Mouse (Mus musculus) myocyte (in vitro differentiated cells): Measurements from ENCODE around the gene Slc6a4. TPM values are rescaled to one million over a fixed set of nuclear protein-coding genes. Genes with fewer than 3 reads are reported as not detected.

Source experiments
- H3K27me3 ChIP-seq: one replicate; pipeline ENCODE4 v1.6.1; 2011; ENCODE audit not compliant: control insufficient read depth, insufficient read depth, insufficient read length
- H3K36me3 ChIP-seq: one replicate; pipeline ENCODE4 v1.6.1; 2011; ENCODE audit not compliant: control insufficient read depth, insufficient read depth
- H3K4me2 ChIP-seq: one replicate; pipeline ENCODE4 v1.6.1; 2011; ENCODE audit warnings: low read depth, control low read depth
- H3K4me3 ChIP-seq: one replicate; pipeline ENCODE4 v1.5.1; 2011; ENCODE audit warnings: mild to moderate bottlenecking, control low read depth, moderate library complexity
- H3K79me2 ChIP-seq: one replicate; pipeline ENCODE4 v1.6.1; 2011; ENCODE audit not compliant: control insufficient read depth, insufficient read depth
- H3ac ChIP-seq: one replicate; pipeline ENCODE4 v1.6.1; 2011; ENCODE audit not compliant: control insufficient read depth, insufficient read length
- CEBPB ChIP-seq: IDR thresholded peaks from 2 replicates; pipeline ENCODE4 v1.6.1; 2011; ENCODE audit warnings: mild to moderate bottlenecking, moderate library complexity; ENCODE audit not compliant: poor library complexity, insufficient read depth, severe bottlenecking
- E2F4 ChIP-seq: IDR thresholded peaks from one replicate; pipeline ENCODE4 v1.6.1; 2011; ENCODE audit warnings: mild to moderate bottlenecking, control low read depth, moderate library complexity; ENCODE audit not compliant: insufficient read depth
- MAX ChIP-seq: IDR thresholded peaks from one replicate; pipeline ENCODE4 v1.6.1; 2011; ENCODE audit warnings: low read depth, mild to moderate bottlenecking, control low read depth
- MYOD1 ChIP-seq, 3 experiments: IDR thresholded peaks; one replicate each; pipeline ENCODE4 v1.6.1; 2011; ENCODE audit warnings: control low read depth in 2 of 3, low read depth in 2 of 3, mild to moderate bottlenecking in 2 of 3, moderate library complexity in 1 of 3; ENCODE audit not compliant: insufficient read length in 2 of 3, control insufficient read depth in 1 of 3
- MYOG ChIP-seq, 3 experiments: IDR thresholded peaks; one replicate each; pipeline ENCODE4 v1.6.1; 2011; ENCODE audit warnings: control low read depth in 2 of 3, low read depth in 2 of 3, mild to moderate bottlenecking in 2 of 3; ENCODE audit not compliant: insufficient read length in 2 of 3, control insufficient read depth in 1 of 3, insufficient read depth in 1 of 3
- POLR2A ChIP-seq: IDR thresholded peaks from one replicate; pipeline ENCODE4 v1.6.1; 2011; ENCODE audit warnings: low read depth, mild to moderate bottlenecking, control low read depth, moderate library complexity; ENCODE audit not compliant: insufficient read length
- POLR2AphosphoS2 ChIP-seq: IDR thresholded peaks from one replicate; pipeline ENCODE4 v1.6.1; 2011; ENCODE audit warnings: low read depth, control low read depth; ENCODE audit not compliant: insufficient read length
- REST ChIP-seq: IDR thresholded peaks from one replicate; pipeline ENCODE4 v1.6.1; 2011; ENCODE audit warnings: mild to moderate bottlenecking, control low read depth, moderate library complexity; ENCODE audit not compliant: insufficient read depth, insufficient read length
- SRF ChIP-seq: IDR thresholded peaks from one replicate; pipeline ENCODE4 v1.6.1; 2011; ENCODE audit warnings: low read depth; ENCODE audit not compliant: control insufficient read depth, insufficient read length
- TCF12 ChIP-seq: IDR thresholded peaks from one replicate; pipeline ENCODE4 v1.6.1; 2011; ENCODE audit warnings: mild to moderate bottlenecking, control low read depth; ENCODE audit not compliant: poor library complexity, insufficient read depth, severe bottlenecking
- TCF3 ChIP-seq: IDR thresholded peaks from one replicate; pipeline ENCODE4 v1.6.1; 2011; ENCODE audit warnings: low read depth, control low read depth; ENCODE audit not compliant: insufficient read length
- USF1 ChIP-seq: IDR thresholded peaks from one replicate; pipeline ENCODE4 v1.6.1; 2011; ENCODE audit warnings: low read depth, mild to moderate bottlenecking, control low read depth, moderate library complexity
- polyA plus RNA-seq: library from polyadenylated mRNA; unstranded; fragments of >200 nt; fragmentation: generic; extraction: Trizol; gene quantifications from one replicate; pipeline ENCODE4 v1.2.1, GENCODE M21; 2012; ENCODE audit warnings: missing spikeins

Slc6a4 gene
- polyA plus RNA-seq, 1 experiment, result not detected

GRCm38 (mm10) chr11:77010762-77011475, 12.5 kb downstream of the Slc6a4 start:
- Histone ChIP-seq H3K4me2 (no peak overlapping the region), H3ac (no peak overlapping the region), H3K27me3 (no peaks in the 10 kb centered on the region), H3K79me2 (no peaks in the 10 kb centered on the region), H3K36me3 (no peaks in the 10 kb centered on the region), H3K4me3 (no peak overlapping the region)
- no peak for TF ChIP-seq MAX
- no peak for TF ChIP-seq TCF3
- no peak for TF ChIP-seq POLR2AphosphoS2
- no peak for TF ChIP-seq MYOD1 (IDR thresholded peaks at IDR 0.05; ENCODE audit: control insufficient read depth in 1 of 3, insufficient read length in 2 of 3, low read depth in 2 of 3)
- no peak for TF ChIP-seq USF1
- TF ChIP-seq CEBPB, result no peak
- no peak for TF ChIP-seq E2F4
- no peak for TF ChIP-seq SRF

GRCm38 (mm10) chr11:77018046-77018445, 19.6 kb downstream of the Slc6a4 start:
- no peak for TF ChIP-seq USF1
- no peak for TF ChIP-seq MAX
- no peak for TF ChIP-seq SRF
- TF ChIP-seq MYOD1 (IDR thresholded peaks at IDR 0.05; ENCODE audit: control insufficient read depth in 1 of 3, insufficient read length in 2 of 3, low read depth in 2 of 3), result no peak
- no peak for TF ChIP-seq E2F4
- TF ChIP-seq TCF12, result no peak
- no peak for TF ChIP-seq REST
- no peak for TF ChIP-seq TCF3
- no peak for TF ChIP-seq CEBPB
- TF ChIP-seq MYOG (IDR thresholded peaks at IDR 0.05; ENCODE audit: control insufficient read depth in 1 of 3, insufficient read depth in 1 of 3, insufficient read length in 2 of 3, low read depth in 2 of 3), result no peak
- no peak for TF ChIP-seq POLR2A
- H3K79me2 ChIP-seq, result no peaks in the 10 kb centered on the region

GRCm38 (mm10) chr11:77019539-77019938, 21.1 kb downstream of the Slc6a4 start:
- Histone ChIP-seq H3K36me3 (no peaks in the 10 kb centered on the region), H3ac (no peak overlapping the region), H3K79me2 (no peaks in the 10 kb centered on the region), H3K4me2 (no peak overlapping the region), H3K27me3 (peaks cover 6% of the 10 kb centered on the region), H3K4me3 (no peak overlapping the region)
- TF ChIP-seq MYOD1 (IDR thresholded peaks at IDR 0.05; ENCODE audit: control insufficient read depth in 1 of 3, insufficient read length in 2 of 3, low read depth in 2 of 3) (no peak), REST (no peak), MYOG (IDR thresholded peaks at IDR 0.05; ENCODE audit: control insufficient read depth in 1 of 3, insufficient read depth in 1 of 3, insufficient read length in 2 of 3, low read depth in 2 of 3) (no peak), TCF3 (no peak), POLR2A (no peak)

More at GRCm38 (mm10) chr11:77018046-77018445, 19.6 kb downstream of the Slc6a4 start:
- H3K4me3 ChIP-seq, result no peak overlapping the region
- H3K4me2 ChIP-seq, result no peak overlapping the region
- H3ac ChIP-seq, result no peak overlapping the region
- H3K36me3 ChIP-seq, result no peaks in the 10 kb centered on the region
- H3K27me3 ChIP-seq, result peaks cover 6% of the 10 kb centered on the region

- no peak overlapping the region for H3K4me3 ChIP-seq
- TF ChIP-seq TCF12 (no peak), SRF (no peak), USF1 (no peak), MYOG (IDR thresholded peaks at IDR 0.05; ENCODE audit: control insufficient read depth in 1 of 3, insufficient read depth in 1 of 3, insufficient read length in 2 of 3, low read depth in 2 of 3) (no peak), POLR2AphosphoS2 (no peak), POLR2A (no peak), MAX (no peak), E2F4 (no peak), MYOD1 (IDR thresholded peaks at IDR 0.05; ENCODE audit: control insufficient read depth in 1 of 3, insufficient read length in 2 of 3, low read depth in 2 of 3) (no peak), TCF3 (no peak), REST (no peak), CEBPB (no peak)
- no peak overlapping the region for H3ac ChIP-seq
These were observed 23.5 kb downstream of the Slc6a4 start for GRCm38 (mm10) chr11:77021749-77022396.

GRCm38 (mm10) chr11:77026559-77026958, 28.2 kb downstream of the Slc6a4 start:
- no peaks in the 10 kb centered on the region for H3K36me3 ChIP-seq
- H3K4me3 ChIP-seq, result no peak overlapping the region
- no peaks in the 10 kb centered on the region for H3K79me2 ChIP-seq
- no peak overlapping the region for H3ac ChIP-seq
- no peaks in the 10 kb centered on the region for H3K27me3 ChIP-seq
- no peak for TF ChIP-seq POLR2AphosphoS2
- TF ChIP-seq MYOD1 (IDR thresholded peaks at IDR 0.05; ENCODE audit: control insufficient read depth in 1 of 3, insufficient read length in 2 of 3, low read depth in 2 of 3), result no peak
- TF ChIP-seq MAX, result no peak
- TF ChIP-seq E2F4, result no peak
- TF ChIP-seq POLR2A, result no peak
- H3K4me2 ChIP-seq, result no peak overlapping the region

More at GRCm38 (mm10) chr11:77021749-77022396, 23.5 kb downstream of the Slc6a4 start:
- H3K79me2 ChIP-seq, result no peaks in the 10 kb centered on the region
- H3K36me3 ChIP-seq, result no peaks in the 10 kb centered on the region
- H3K4me2 ChIP-seq, result no peak overlapping the region
- H3K27me3 ChIP-seq, result peaks cover 6% of the 10 kb centered on the region
